Mouse (Mus musculus): ENCODE data around the gene Olfr877.

Gene Olfr877

DNA sequence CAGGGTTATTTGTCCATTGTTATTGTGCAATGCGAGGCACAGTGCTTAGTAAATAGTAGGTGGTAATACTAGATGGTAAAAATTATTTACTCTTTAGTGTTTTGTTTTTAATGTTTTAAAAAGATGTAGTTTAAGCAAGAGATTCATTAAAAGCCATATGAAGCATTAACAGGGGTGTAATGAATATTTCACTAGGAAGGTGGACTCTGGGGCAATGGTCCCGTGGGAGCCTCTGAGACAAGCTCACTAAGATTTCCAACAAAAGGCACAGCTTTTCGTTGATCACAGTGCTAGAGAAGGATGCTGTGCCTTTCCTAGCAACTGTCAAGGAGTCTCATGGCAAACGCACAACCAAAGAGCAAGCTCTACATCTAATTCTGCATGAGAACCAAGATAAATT lies at the start of gene Olfr877:
Gene Olfr877 (plus strand): TSS at position 301 of the 400 bp plus-strand sequence.
- no peak for DNase-seq (ENCODE audit: low read depth, low spot score)

DNA sequence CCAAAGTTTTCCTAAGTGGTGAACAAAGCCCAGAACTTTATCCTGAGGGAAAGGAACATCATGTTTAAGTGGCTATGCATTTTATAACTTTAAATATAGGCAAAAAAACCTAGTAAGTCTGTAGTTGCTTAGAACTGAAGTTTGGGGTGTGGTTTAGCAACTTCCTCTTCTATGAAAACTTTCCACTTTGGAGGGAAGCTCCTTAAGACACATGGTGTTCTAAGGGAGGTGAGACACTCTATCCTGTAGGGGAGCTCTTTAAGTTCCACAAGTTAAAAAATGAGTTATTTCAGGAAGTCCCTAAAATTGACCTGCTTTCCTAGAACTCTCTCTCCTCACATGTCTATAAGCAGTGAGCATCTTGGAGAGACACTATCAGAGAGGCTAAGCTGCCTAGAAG lies 46.8 kb upstream of the Olfr877 start:
- DNase-seq (ENCODE audit: low read depth, low spot score), result no peak

DNA sequence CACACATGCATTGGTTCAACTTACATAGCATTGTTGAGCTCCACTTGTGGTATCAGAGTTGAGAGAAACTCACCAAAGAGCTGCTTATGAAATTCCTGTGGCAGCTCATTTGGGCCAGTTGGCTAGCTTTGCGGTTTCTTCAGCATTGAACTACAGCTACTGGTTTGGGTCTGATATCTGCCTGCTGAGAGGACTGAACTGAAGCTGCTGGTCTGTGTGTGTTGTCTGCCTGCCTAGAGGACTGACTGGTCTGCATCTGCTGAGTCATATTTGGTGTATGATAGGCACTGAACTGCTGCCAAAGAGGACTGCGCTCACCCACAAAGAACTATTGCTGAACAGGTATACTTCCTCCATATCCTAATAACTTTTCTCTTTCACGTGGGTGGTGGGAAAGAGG lies 45.6 kb upstream of the Olfr877 start:
- DNase-seq (ENCODE audit: low read depth, low spot score), result no peak

DNA sequence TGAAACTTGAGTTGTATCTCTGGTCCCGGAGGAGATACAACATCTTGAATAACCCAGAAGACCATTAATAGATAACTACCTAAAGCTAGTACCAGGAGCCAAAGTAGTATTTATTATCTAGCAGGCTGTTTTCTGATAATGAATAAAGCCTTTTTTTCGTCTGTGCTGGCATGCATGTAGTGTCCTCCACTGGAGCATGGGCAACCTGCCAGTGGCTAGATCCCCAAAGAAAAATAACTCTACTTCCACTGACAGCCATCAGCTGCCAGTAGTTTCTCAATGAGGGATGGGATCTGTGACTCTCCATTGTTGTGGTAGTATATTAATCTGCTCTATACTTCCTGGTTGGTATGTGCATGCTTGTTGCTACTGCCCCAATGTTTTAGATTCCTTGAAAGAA lies 45.1 kb upstream of the Olfr877 start:
- DNase-seq (ENCODE audit: low read depth, low spot score), result no peak

DNA sequence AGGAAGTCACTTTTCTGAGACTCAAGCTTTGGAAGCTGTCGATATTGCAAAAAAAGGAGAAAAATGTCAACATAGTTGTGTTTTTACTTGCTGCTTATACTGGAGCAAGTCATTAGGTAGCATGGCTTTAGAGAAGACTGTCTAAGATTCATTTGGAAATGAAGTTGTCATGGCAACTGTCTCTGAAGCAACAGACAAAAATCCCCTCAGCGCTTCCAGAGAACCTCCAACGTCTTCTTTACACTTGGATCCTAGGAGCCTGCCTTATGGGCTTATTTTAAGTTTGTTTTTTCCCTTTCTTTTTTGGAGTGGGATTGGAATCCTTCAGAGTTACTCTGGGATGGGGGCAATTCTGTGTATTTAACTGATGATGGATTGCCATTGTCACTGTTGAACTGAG lies 39.4 kb upstream of the Olfr877 start:
- DNase-seq (ENCODE audit: low read depth, low spot score), result no peak

DNA sequence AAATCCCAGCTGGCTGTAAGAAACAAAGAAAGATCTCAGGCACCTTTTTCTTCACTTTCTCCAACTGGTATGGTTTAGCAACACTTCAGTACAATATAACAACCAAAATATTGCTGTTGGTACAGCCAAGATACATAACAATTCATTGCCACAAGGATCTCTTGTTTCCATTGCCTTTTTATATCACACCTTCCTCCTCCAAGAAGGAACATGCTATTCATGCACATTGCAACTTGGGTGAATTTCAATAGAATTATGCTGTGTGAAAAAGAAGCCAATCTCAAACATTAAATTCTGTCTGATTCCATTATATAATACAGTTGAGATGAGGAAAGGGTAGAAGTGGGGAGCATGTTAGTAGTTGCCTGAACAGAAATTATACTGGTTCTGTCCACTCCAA lies 24.2 kb upstream of the Olfr877 start:
- no peak for DNase-seq (ENCODE audit: low read depth, low spot score)

DNA sequence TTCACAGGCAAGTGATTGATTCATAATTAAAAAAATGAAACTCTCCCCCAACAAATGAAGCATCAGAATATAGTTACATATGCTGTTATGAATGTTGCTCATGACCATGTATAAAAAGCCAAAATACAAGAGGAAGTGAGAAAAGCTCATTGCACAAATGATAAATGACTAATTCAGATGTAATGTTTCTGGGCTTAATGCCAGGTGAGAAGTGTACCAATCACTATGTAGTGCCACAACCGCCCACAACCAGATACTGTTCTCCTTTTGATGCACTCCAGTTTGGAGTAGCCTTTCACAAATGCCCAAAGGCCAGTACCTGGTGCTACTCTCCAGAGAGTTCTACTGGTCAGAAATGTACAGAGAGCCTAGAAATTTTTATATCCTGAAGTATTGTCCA lies 20.7 kb upstream of the Olfr877 start:
- DNase-seq (ENCODE audit: low read depth, low spot score), result no peak

DNA sequence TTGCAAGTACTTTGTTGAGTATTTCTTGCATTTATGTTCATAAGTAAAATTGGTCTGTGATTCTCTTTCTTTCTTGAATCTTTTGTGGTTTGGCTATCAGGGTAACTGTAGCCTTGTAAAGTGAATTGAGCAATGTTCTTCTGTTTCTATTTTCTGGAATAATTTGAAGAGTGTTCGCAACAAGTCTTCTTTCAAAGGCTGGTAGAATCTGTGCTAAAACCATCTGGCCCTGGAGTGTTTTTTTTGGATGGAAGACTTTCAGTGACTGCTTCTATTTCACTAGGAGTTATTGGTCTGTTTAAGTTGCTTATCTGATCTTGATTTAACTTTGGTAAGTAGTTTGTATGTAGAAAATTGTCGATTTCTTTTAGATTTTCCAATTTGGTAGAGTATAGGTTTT lies 4.8 kb upstream of the Olfr877 start:
- no peak for DNase-seq (ENCODE audit: low read depth, low spot score)

DNA sequence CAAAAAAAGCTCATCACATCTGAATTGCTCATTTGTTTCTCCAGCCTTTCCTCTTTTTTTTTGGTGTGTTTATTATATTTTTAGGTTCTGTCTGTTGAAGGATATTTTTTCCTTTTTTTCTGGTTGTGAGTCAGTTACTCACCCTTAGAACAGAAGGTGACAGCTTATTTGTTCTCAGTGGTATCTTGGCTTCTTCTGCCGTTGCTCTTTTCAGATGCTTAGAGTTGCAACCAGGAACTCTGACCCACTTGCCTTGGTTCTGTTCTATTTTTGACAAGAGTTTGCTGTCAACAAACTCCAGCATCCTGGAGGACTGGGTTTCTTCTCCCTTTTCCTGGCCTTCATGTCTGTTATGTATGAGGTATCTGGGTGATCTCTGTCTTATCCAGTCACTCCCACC lies 9.3 kb downstream of the Olfr877 start:
- no peak for DNase-seq (ENCODE audit: low read depth, low spot score)

DNA sequence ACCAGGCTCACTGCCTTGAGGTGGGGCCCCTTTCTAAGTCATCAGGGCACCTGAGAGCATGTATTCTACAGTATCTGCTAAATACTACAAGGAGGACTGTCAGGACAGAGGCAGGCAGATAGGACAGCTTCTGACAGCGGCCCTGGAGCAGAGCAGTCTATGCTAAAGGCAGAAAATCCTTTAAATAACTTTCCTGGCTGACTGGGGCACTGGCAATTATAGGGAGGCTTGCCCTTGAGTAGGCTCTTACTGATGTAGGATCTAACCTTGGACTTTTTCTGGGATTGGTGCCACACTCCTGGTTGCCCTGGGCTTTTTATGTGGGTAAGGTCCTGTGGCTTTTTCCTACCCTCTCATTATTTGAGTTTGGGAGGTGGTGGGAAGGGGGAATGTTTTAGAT lies 16.2 kb downstream of the Olfr877 start:
- DNase-seq (ENCODE audit: low read depth, low spot score), result no peak

DNA sequence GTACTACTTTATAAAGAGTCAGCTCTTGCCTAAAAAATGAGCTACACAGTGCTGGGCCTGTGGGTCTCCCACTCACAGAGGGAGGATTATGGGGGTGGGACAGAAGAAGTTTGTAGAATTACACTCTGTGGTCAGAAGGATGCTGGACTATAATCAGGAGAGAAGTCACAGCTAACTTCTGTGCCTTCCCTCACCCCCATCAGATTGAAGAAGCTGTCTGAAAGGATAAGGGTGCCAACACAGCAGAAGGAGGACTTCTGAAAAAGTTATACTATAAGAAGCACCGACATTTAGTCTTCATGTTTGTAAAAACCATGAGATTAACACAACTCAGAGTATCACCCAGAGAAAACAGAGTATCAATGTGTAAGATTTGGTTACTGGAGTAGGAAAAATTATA lies 17.0 kb downstream of the Olfr877 start:
- no peak for DNase-seq (ENCODE audit: low read depth, low spot score)

DNA sequence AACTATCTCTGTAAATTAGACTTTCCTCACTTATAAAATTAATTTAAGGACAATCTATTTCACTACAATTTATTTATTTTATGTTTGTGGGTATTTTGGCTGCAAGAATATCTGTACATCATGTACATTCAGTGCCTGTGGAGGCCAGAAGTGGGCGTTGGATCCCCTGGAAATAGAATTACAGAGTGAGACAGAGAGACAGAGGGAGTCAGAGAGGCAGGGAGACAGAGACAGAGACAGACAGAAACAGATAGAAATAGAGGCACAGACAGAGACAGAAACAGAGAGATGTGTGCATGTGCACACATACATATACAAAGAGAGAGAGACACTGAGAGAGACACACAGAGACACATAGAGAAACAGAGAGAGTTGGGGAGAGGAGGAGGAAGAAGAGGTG lies 17.5 kb downstream of the Olfr877 start:
- DNase-seq (ENCODE audit: low read depth, low spot score), result no peak

DNA sequence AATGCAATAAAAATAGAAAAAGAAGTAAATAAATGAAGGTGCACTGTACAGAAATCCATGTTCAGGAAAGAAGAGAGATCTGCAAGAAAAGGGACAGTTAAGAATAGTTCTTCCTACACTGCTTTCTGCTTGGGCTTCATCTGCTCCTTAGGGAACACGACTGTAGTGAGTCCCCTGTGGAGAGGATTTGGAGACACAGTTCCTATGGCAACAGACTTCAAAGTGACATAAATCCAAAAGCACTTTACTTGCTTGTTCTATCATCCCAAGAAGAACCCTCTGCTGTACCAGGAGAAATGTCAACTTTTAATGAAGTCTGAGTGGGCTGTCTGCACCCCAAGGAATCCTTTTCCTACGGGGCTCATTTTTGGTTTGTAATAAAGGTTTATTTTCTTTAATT lies 36.9 kb downstream of the Olfr877 start:
- DNase-seq (ENCODE audit: low read depth, low spot score), result no peak

DNA sequence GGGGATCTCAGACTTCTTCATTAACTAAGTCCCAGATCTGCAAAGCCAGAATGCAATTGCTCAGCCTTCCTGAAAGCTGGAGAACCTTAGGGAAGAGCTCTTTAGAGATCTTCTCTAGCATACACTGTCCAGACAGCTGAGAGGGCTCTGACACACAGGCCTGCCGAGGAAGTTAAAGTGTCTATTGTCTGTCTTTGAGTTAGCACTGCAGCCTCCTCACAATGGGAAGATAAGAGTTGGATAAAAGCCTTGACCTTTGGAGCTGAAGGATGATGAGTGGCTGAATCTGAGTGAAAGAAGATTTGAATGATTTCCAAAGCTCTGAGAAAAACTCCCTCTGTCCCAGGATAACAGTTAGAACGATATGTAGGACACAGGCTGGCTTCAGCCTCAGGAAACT lies 42.6 kb downstream of the Olfr877 start, which contains the start of gene Olfr145:
Gene Olfr145 (plus strand): TSS at position 64 of the 400 bp plus-strand sequence.
- DNase-seq (ENCODE audit: low read depth, low spot score), result no peak

DNA sequence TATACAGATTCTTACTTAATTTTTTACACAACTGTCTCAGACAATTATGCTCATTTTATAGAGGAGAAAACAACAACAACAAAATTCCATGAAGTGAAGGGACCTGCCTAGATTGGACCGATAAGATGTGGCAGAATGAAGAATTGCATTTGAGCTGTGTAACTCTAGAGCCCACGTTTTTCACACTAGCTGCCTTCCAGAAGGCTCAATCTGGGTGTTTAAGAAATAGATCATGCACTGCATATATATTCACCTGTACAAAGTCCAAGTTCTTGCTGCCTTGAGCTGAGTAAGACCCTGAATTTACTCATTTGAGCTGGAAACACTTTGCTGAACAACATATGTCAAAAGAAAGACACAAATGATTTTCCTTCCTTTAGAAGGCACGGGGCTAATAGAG lies 51.5 kb downstream of the Olfr877 start:
- no peak for DNase-seq (ENCODE audit: low read depth, low spot score)
